Mouse (Mus musculus) regulatory T cell (primary cell): ENCODE data around the gene Plpp1.

ENCODE experiments used
- in situ Hi-C: fragments of 300-600 bp; cut with MboI, MseI; formaldehyde crosslinking; loops from one replicate; pipeline ENCODE4 v1.15.1; 2025; ENCODE audit warnings: high pct_unique_total_duplicates

Gene Plpp1

DNA sequence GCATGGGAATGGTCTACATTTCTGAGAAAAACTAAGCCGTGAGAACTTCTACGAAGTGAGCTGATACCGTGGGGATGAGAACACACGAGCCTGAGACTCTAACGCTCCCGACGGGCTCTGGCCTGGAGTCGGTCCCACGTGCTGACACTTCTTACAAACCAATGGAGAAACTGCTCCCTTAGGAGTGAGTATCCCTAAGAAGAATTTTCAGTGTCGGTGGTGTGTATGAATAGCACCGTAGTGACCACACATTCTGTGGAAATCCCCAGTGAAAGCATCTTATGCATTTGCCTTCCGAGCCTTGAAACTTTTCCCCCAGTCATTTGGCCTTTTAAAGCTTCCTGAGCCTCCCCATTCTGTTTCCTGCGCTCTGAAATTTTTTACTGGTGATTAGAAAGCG, 27.7 kb upstream of the Plpp1 start:
- in situ Hi-C loops, result no loop called here

DNA sequence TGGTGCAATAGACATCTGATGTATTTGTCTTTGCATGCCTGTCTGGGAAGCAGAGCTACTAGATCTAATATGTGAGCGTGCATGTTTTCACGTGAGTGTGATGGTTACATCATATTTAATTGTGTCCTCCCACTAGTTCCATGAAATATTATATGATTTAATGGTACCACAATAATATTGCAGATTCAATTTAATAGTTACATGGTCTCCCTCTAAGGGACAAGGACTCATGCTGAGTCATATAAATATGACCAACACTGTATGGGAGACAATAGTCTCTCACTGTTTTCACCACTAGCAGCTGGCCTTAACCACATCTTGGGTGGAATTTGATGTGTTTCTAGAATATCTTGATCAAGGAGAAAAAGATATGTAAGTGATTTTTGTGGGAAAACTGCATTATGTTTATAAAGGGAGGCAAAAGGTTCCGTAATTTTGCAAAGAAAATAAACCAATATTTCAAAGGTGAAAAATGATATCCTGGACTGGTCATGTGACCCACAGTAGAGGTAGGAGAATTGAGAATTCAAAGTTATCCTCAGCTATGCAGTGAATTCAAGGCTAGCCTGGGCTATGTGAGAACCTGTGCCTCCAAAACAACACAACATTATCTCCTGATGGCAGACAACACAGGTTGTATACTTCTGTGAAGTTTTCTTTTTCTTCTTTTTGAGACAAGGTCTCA, 26.5 kb upstream of the Plpp1 start:
- in situ Hi-C loops, result no loop called here

DNA sequence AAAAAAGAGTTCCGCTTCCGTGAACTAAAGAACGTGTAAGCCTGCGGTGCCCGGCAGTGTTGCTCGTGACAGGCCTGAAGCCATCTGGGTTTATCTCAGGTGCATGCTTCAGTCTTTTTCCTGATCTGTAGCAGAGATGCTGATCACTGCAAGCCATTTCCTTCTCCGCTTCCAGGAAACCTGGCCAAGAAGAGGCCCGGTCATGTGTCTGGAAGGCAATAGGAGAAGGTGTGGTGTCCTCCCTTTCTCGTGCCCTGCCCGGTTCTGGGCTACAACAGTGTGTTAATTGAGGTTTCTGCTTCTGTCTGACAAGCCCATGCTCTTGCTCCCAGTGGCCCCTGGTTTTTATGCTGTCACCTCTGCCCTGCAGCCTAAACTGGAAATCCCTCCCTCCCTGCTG, 24.7 kb upstream of the Plpp1 start:
- in situ Hi-C loops, result no loop called here

DNA sequence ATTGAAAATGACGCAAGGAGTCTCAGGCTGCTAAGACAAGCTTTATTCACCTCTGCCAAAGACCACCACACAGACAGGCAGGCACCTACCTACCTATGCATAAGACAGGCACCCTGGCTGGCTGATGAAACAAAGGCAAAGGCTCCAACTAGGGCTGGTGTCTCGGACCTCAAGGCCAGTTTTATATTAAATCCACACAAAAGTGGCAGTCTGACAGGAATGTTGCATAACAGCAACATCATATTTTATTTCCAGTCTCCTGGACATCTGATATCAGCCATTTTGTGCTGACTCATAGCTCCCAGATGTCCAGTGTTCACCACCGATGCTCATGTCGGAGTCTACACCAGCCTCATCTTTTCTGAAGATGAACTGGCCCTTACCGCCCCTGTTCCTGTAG, 22.2 kb upstream of the Plpp1 start:
- in situ Hi-C loops, result no loop called here

DNA sequence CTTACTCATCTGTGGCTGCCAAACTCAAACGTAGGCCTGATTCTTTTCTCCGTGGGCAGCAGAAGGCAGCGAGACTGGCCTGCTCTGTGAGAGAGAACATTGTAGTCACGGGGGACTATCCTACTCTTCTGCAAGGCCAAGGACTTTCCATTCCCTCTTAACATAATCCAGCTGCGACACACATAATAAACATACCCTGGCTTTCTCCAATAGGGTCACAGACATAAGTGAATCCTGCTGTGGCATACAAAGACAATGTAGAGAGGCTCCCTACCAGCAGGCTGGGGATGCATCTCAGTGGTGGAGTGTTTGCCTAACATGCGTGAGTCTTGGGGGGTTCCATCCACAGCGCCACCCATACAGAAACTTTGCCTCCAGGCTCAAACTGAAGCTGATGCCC, 15.3 kb upstream of the Plpp1 start:
- in situ Hi-C loops, result no loop called here

DNA sequence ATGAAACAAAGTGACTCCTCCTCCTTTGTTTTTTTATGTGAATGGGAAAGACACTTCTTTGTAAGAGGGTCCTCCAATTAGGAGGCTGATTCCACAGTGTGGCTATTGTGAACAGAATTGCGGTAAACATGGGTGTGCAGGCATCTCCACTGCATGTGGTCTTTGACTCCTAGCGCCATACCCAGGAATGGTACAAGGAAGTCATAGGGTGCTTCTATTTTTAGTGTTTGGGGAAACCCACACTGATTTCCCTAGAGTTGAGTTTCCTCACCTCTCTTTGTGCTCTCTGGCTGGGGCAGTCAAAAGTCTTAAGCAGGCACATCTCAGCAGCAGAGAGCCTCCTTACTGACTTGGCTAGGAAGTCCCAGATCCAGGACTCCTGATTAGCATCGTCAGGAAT, 14.4 kb upstream of the Plpp1 start:
- in situ Hi-C loops, result no loop called here

DNA sequence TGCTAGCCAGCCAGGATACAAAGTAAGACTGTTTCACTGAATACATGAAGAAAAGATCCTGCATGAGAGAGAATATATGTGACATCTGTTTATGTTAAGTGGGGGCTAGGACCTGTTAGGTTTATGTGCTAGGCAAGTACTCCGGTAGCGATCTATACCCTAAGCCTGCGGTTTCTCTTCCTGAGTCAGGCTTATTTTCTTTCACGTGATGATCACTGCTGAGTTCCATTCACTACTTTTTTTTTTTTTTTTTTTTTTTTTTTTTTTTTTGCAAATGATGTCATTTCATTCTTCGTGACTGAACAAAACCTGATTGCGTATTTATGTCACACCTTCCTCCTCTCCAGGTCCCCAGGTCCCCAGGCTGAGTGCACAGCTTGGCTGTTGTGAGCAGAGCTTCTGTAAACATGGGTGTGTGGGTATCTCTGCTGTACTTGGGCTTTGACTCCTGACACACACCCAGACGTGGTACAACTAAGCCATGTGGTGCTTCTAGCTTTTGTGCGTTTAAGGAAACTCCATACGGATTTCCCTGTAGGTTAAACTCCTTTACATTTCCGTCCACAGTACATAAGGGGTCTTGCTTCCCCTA, 13.6 kb upstream of the Plpp1 start:
- in situ Hi-C loops, result no loop called here

DNA sequence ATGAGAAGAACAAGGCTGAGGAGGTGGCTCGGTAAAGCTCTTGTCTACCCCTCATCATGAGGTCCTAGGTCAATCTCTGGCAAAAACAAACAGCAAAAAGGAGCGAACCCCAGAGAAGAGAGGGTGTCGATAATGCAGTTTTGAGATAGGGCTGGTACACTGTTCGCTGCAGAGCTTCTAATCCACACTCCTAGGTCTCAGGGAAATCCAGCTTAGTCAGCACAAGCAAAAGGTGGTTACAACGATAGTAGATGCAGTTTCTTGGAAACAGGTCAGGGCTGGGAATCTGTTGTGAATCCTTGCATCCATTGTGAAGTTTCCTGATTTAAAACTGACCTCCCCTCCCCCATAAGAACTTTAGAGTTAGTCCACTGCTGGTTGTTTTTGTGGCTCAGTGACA, 9.8 kb upstream of the Plpp1 start:
- in situ Hi-C loops, result no loop called here

DNA sequence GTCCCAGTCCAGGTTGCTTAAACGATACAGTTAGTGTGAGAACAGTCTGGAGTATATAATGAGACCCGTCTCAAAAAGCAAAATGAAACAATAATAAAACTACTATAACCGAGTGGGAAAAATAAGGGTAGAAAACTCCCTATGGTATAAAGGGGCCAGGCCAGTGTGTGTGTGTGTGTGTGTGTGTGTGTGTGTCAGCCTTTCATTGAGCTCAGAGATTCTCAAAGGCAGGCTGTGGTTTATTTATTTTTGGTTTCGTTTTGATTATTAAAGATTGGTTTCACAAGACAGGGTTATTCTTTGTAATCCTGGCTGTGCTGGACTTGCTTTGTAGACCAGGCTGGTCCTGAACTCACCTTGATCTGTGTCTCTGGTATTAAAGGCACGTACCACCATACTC, 8.7 kb upstream of the Plpp1 start:
- in situ Hi-C loops, result no loop called here

DNA sequence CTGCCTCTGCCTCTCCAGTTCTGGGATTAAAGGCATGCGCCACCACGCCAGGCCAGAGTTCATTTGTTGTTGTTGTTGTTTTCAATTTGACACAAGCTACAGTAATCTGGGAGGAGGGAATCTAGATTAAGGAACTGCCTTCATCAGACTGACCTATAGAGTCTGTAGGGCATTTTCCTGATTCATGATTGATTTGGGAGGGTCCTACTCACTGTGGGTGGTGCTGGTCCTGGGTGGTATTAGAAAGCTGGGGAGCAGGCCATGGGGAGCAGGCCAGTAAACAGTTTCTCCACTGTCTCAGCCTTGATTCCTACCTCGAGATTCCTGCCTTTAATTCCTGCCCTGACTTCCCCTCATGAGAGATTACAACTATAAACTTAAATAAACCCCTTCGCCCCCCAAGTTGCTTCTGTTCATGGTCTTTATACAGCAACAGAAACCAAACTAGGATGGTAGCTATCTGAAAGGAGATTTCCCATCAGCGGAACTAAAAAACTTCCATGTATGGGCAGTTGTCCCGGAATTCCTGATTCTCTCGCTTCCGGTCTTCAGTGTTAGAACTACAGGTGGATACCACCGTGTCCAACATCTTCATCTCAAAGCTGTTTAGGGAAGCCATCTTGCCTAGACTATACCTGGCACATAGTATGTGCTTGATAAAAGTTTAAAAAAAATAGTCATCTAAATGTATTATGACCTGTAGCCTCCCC, 2.2 kb upstream of the Plpp1 start:
- in situ Hi-C loops, result no loop called here

DNA sequence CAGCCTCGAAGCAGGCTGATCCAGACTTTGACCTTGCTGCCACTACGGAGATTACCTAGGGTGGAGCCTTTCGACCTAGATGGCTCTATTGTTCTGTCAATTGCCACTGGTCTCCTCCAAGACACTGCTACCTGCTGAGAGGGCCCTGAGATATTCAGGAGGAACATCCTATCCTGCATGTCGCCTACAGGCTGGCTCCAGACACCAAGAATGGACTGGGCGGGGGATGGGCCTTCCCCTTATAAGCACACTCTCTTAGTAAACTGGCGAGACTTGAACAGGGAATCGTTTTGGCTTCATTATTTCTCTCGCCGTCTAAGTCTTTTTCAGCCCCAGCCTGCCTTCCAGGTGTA, 1.7 kb upstream of the Plpp1 start:
- in situ Hi-C loops, result no loop called here

DNA sequence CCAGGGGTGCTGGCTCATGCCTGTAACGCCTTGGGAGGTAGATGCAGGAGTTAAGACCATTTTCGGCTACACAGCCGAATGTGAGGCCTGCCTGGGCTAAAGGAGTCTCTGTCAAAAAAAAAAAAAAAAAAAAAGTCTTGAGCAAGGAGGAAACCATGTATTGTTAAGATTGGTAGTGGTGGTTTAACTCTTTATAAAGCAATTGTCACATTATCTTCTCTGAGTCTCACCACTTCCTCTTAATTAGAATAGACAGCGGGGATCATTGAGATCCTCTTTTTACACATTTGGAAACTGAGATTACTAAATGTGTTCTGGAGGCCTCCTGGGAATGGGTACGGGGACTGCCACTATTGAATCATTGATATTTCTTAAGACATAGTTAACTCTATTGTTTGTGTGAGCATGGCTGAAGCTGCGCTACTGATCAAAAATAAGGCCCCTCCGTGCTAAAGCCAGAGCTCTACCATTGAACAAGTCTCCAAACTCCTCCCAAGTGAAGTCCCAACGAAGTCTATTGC, 811 bp upstream of the Plpp1 start:
- in situ Hi-C loops, result no loop called here

DNA sequence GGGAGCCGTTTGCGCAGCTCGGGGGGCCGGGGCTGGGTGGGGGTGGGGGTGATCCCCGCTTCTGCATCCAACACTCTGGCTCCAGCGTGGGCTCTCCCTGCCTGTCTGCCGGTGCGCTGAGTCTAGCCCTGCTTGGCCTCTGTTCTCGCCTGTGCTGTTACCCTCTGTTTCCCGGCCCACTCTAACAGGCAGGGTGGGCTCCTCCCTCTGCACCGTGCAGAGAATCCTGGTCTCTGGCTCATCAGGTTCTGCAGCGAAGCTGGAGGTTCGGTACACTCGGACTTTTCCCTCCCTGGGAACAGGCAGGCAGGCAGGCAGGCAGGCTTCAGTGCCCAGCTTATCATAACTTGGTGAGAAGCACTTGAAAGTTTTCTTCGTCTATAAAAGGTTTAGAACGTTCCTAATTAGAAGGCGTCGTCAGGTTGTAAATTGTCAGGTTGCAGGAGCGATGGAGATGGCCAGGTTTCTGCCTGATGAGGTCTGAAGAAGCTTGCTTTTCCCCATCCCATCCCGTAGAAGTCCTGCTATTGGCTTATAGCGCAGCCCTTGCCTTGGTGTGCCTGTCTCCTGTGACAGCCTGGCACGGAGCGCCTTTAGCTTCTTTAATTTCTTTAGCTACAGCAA, 901 bp downstream of the Plpp1 start:
- in situ Hi-C loops, result no loop called here

DNA sequence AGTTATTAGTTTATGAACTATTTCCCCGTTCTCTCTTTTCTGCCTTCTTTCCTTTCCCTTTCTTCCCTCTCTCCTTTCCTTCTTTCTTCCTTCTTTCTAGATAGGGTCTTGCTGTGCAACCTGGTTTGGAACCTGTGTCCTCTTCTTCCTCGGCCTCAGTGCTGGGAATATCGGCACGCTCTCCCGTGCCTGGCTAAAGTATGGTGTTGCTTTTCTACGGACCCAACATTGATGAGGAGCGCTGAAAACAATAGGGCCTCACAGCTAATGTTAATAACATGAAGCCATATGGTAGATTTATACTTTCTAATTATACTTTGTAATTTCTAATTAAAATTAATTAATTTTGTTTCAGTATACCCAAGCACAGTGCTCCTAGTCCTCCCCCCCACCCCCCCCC, 2.5 kb downstream of the Plpp1 start:
- in situ Hi-C loops, result no loop called here

DNA sequence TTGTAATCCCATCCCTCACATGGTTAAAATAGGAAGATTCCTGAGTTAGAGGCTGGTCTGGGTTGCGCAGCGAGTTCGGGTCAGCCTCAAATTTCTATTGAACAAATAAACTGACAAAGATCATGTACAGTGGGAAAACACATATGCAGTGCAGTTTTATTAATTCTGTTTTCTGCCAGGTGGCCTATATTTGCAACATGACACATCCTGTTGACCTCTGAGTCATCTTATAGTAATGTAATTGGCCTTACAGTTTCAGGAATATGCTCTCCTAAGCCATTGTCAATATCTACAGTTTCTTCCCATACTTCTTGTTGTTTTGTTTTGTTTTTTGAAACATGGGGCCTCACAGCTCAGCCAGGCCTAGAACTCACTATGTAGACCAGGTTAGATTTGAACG, 3.1 kb downstream of the Plpp1 start:
- in situ Hi-C loops, result no loop called here

DNA sequence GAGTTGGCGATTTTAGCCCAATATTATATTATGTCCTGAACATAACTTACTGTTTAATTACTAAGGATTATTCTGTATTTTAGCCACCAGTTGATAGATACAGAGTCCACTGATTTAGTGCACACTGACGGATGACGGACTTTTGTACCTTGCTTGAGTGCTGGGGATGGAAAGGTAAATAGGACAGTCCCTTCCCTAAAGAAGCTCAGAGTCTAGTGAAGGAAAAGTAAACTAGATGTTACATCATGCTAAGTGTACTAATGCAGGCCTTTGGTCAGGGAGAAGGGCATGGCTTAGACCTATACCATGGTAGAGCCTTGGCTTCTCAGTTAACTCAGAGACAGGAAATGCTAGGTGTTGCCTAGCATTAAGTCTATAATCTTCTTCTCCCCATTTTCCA, 4.9 kb downstream of the Plpp1 start:
- in situ Hi-C loops, result no loop called here

DNA sequence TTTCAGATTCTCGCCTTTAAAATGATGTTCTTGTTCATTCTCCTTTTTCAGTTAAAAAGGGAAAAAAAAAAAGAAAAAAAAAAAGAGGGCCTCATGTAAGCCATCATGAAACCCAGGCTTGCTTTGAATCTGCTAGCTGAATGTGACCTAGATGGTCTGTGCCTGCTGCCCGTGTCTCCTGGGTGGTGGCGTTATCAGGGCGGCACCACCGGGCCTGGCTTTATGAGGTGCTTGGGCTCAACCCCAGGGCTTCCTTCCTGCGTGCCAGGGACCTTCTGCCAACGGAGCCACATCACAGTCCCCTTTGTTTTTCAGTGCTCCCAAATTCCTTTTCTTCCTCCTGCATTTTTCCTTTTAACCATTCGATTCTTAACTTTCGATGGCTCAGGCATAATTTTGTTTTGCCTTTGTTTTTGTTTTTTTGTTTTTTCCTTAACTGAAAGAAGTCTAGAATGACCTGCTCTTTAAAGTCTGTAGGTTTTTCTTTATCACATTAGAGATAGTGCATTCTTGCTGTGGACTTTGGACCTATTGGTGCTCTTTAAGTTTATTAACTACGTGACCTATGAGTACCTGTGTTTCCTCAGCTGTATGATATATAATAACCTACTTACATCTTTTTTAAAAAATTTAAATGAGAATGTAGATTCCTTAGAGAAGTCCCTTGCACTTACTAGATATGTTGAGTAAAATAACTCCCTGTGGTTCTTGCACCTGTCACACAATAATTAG, 7.5 kb downstream of the Plpp1 start:
- in situ Hi-C loops, result no loop called here

DNA sequence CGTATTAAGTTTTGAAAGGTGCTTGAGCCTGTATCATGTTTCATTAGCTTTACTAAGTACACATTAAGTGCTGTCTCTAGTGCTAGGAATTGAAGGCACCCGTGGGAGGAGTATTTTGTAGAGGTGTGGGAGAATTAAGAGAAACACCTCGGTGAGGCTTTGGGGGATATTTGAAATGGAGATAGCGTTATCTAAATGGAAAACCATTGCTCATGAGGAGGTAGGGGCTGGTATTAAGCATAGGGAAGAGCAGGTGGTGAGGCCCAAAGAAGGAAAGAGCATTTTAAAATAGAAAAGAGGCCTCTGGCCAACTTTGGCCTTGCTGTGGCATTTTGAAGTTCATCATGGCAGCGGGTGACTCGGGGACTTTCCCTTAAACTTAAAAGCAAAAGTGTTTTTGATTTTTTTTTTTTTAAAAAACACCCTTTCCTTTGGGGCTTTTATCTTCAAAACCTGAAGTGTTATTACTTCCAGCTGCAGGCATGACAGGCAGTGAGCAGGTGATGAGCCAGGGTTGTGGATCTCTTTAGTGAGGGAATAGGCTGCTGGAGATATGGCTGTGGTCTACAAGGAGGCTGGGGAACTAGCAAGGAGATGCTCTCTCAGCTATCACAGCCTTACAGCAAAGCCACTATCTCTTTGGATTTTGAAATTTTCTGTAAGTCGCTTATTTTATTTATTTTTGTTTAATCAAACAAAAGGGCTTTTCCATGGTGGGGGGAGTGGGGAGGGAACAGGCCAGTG, 9.1 kb downstream of the Plpp1 start:
- in situ Hi-C loops, result no loop called here

DNA sequence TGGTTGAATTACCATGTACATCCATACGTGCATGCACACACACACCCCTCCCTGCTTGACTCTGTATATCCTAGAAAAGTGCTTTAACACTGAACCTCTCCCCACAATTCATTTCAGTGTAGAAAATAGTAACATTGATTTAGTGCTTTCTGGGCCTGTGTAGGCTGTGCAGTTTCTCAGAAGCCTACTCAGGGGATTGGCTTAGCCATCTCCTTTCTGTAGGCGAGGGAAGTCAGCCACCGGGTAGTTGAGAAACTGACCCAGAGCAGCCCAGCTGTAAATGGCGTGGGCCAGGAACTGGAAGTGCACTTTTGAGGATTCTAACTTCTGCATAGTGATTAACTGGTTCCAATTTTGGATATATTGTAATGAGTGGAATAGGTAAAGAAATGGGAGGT, 9.7 kb downstream of the Plpp1 start:
- in situ Hi-C loops, result no loop called here

DNA sequence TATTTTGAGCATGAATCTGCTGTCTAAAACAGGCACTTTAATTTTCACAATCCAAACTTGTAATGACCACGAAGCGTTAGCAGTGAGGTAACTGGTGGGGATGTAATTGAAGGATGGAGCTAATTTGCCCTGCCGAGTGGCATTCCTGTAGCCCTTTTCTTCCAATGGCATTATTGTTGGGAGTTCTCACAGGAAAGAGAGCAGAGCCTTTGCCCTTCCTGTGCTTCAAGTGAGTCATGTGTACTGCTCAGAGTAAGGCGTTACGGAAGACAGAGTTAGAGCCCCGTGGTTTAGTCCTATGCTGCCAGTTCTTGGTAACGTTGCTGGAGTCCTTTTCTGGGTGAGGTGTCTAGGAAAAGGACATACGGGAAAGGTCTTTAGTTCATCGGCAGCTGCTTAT, 10.2 kb downstream of the Plpp1 start:
- in situ Hi-C loops, result no loop called here

DNA sequence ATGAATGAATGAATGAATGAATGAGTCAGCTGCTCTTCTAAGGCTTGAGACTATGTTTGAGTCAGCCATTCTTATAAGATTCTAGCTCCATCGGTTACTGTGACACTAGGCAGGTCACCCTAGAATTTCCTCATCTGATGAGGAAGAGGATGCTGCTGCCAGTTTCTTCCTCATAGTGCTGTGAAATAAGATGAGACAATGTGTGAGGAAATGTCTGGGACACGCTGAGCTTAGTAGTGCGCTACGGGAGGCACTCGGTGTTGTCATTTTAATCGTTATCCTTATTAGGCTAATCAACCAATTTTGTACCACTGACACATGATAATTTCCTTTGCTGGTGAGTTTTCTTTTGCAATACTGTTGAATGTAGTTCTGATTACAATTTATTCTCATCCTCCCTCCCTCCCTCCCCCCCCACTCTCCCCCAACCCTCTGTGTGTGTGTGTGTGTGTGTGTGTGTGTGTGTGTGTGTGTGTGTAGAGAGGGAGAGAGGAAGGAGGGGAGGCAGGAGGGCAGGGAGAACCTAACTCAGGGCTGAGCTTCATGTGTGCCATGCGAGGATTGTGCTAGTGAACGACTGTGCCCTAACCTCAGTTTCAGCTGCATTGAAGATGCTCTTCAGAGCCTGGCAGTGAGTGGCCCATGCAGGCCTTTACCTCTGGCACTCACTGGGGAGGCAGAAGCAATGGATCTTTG, 11.3 kb downstream of the Plpp1 start:
- in situ Hi-C loops, result no loop called here
